Mouse (Mus musculus) left cerebral cortex, postnatal 25 days (tissue): Measurements from ENCODE around the gene Cblc. TPM values are rescaled to one million over a fixed set of nuclear protein-coding genes. Genes with fewer than 3 reads are reported as not detected.

ENCODE experiments used
- DNase-seq, 2 experiments: peaks; one replicate each; pipeline ENCODE4 v3.0.0; 2022; ENCODE audit warnings: low spot score in 2 of 2, mixed read lengths in 1 of 2
- intact Hi-C: fragments of 180-260 bp; cut with DNase I; formaldehyde crosslinking; loops from one replicate; pipeline ENCODE4 v1.15.1; 2025
- total RNA-seq, 2 experiments: library from RNA; stranded (reverse); gene quantifications; 2 replicates each; pipeline ENCODE4 v1.2.3; 2021

The Cblc gene
- not detected for total RNA-seq

DNA sequence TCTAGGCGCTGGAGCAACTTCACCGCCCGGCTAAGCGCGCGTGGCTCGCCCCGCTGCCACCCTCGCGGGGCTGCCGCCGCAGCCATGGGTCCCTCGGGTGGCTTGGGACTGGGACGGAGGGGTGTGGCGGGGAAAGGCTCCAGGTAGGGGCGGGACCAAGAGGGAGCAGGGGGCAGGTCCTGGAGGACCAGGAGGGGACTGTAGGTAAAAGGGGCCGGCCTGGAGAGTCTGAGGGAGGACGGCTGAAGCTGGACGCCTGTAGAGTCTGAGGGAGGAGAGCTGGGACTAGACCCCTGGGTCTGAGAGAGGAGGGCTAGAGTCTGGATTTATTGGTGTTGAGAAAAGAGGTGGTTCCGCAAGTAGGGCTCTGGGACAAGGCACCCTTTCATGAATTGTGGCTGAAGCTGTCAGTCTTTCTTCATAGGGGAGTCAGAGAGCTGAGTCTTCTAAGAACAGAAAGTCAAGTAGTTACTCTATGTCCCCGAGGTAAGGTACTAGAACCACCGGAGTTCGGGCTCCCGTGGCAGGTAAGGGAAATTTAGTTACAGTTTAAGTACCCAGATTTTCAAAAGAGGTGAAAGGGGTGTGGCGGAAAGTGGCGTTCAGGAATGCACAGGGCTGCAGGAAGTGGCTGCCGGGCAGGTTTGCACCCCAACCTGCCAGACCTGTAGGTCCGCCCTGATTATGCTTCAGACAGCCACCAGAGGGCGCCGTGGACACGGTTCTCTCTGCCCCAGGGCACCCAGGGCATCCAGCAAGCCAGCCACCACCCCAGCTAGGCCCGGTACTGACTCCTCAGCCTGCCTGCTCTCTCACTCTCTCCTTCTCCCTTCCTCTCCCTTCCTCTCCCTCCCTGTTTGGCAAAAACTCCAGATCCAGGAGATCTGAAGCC lies at the start of gene Cblc:
Cblc (minus strand) TSS at position 113 of the 892 bp plus-strand sequence.
- intact Hi-C loops, result no loop called here
- DNase-seq, result peak; percentile 26 to 41

DNA sequence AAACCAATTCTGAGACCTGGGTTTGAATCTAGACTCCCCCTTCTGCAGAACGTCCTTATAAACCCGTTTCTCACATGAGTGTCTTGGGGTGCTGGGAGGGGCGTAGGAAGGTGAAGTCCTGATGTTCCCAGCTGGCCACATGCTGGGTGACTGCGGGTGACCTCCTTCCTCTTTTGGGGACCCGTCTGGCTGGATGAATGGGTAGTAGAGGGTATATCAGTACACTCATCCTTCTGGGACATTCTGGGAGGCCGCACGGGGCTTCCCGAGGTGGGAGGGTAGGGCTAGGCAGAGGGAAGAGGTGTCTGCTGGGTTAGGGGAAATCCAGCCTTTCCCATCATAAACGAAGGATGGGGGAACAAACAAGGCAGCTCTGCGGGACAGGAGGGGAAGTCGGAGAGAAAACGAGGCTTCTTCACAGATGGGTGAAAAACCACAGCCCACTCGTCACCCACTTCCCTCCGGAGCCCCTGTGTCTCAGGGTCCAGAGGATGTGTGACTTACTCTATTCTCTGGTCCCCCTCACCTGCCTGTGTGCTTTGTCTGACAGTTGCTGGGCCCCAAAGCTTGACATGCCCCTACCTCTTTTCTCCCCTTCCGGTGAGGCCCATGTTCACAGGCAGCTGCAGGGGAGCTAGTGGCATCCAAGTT lies 48.0 kb upstream of the Cblc start:
- intact Hi-C loops, result no loop called here
- no peak for DNase-seq

DNA sequence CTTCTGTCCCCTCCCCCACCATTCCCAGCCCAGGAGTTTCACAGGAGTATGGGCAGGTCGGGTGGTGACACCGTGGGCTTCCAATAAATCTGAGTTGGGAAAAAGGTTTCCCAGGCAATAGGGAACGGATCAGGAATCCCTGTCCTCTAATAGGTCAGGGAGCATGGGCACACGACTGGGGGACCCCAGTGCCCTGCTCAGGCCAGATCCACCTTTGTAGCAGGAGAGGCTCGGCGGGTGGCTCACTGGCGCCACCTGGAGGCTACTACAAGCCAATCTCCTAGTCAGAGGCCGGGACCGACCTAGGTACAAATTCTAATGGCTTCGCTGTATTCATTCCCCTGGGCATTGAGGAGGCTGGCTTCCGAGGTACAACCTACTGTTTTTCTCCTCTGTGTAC lies 47.0 kb upstream of the Cblc start:
- intact Hi-C loops, result loop anchor here (1.0 kb wide), 1 partner anchor 40 kb away; no protein-coding TSS in a partner anchor

DNA sequence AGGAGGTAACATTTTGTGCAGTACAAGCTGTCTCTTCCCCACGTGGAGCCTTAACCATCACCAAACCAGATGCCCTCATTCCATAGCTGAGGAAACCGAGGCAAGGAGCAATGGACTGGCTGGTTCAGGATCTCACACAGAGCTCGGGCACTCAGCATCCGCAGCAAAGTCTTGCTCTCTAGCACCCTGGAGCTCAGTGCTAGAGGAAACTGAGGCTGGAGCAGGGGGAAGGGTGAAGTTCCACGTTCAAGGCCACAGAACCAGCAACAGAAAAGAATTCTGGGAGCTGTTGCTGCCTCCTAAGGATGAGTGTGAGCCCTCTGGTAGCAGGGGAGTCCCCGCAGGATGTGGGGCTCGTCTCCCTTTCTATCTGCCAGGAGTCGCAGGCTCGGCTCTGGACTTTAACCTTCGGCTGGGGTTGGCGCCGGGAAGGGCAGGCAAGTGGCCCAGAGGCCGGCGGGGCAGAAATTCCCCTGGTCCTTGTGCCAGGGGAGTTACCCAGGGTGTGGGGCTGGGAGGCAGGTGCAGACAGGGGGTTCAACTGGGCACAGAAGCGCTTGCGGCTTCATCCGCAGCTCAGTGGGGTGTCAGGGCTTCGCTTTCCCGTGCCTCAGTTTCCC lies 46.4 kb upstream of the Cblc start:
- intact Hi-C loops, result loop anchor here (1.0 kb wide), 1 partner anchor 40 kb away; no protein-coding TSS in a partner anchor
- no peak for DNase-seq

More for the DNA sequence above, 47.0 kb upstream of the Cblc start:
- DNase-seq, result peak; percentile 56 to 65

DNA sequence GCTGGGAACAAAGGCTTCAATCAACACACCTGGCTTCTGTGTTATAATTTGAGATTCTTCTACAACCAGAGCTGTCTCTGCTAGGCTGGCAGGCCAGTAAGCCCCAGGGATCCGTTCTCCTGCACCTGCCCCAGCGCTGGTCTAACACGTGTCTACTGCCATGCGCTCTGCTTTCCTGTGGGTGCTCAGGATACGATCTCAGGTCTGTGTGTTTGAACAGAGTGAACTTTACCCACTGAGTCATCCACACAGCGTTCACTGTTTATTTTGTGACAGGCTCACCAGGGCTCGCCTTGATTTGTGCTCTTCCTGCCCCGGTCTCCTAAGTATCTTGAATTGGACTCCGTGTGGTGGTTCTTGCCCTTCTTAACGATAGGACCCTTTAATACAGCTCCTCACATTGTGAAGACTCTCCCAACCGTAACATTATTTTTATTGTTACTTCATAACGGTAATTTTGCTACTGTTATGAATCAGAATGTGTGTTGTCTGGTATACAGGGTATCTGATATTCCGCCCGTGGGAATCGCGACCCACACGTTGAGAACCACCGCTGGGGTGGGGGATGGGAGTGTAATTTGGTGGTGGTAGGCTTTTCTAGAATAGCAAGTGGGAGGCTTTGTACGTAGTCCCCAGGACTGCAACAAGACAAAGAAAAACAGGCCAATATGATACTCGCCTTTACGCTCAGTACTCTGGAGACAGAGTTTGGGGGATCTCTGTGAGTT lies 45.2 kb upstream of the Cblc start:
- intact Hi-C loops, result no loop called here
- DNase-seq, result no peak

DNA sequence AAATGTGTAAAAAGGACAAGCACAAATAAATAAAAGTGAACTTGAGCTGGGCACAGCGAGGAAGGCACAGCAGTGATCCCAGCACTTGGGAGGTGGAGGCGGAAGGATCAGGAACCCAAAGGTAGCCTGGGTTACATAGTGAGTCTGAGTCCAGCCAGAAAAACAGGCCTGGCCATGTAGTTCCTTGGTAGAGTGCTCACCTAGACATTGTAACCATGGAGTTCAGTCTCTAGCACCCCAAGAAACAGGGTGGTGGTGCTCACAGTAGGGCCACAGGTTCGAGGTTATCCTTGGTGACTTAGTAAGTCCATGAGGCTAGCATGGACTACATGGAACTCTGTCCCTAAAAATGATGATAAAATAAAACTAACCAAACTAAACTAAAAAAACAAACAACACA lies 44.3 kb upstream of the Cblc start:
- intact Hi-C loops, result no loop called here
- DNase-seq, result no peak

DNA sequence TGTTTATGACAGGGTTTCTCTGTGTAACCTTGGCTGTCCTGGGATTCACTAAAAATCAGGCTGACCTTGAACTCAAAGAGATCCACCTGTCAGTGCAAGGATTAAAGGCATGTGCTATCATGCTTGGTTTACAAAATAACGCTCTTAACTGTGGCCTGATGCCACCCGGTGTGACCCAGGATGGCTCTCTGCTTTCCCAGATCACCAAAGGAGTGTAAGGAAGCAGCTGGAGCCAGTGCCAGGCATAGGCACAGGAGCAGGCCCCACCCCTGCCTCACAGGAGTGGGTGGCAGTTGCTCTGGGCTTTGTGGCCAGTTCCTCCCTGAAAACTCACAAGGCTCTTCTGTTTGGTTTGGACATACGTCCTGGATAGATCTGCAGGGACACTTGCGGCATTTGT lies 43.8 kb upstream of the Cblc start:
- DNase-seq, result no peak
- intact Hi-C loops, result no loop called here

DNA sequence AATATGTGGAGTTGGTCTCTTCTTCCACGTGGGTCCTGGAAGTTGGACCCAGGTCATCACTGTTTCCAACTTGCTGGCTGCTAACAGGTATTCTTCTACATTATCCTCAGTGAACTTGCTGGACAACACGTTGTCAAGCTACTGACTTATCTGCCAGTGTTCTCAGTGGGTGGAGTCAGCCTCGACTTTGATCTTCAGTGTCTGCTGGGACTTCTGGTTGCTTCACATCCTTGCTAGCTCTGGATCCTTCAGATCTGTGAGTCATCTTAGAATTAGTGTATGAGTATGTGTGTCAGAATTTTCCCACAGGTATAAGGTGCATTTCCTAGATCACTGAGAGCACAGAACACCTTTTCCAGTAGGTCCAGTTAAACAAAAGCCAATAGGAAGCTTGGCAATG lies 40.2 kb upstream of the Cblc start:
- no peak for DNase-seq
- intact Hi-C loops, result no loop called here

DNA sequence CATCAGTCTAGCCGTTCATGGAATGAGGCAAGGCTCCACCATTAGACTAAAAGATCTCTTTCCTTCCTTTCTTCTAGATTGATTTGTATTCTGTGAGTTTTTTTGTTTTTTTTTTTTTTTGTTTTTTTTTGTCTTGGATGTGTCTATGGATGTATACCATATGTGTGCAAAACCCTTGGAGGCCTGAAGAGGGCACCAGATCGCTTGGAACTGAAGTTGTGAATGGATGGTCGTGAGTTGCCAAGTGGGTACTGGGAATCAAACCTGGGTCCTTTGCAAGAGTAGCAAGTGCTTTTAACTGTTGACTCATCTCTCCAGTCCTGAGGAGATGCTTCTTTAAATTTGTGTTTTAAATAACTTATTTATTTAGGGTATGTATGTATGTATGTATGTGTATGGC lies 37.4 kb upstream of the Cblc start:
- DNase-seq, result no peak

DNA sequence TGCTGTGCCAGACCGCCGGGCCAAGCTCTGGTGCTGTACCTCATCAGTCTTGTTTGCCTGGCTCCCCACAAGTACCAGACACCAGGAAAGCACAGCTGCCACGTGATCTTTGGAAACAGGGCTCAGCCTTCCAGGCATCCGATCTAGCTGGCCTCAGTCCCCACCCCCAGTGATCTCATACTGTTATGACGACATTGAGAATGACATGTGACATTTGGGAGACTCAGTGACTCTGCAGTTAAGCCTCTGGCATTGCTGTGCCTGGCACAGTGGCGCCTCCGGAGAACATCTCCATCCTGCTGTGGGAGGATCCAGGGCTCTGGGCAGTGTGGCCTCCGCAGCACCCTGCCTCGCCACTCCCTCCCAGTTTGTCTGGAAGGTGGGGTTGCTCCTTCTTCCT lies 35.2 kb upstream of the Cblc start:
- DNase-seq, result no peak
- intact Hi-C loops, result no loop called here

More for the DNA sequence above, 37.4 kb upstream of the Cblc start:
- intact Hi-C loops, result no loop called here

DNA sequence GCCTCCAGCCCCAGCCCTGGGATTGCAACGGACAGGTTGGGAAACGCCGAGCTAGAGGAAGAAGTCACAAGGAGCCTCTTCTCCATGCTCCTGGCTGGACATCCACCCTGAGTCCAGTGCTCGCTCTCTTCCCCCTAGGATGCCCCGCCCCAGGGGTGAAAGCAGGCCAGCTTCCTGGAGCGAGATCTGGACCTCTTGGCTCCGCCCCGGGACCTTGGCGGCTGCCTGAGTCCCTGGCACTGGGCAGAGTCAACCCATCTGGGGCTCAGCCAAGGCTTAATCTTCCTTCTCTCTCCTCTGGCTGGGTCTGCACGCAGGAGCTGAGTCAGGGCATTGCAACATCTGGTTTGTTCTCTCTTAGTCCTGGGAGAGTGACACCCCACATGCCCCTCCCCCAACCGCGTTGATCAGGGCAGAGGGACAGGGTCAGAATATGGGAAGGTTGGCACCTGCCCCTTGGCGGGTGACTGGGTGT lies 34.1 kb upstream of the Cblc start:
- intact Hi-C loops, result no loop called here
- DNase-seq, result peak in 1 of 2 experiments; percentile 37

DNA sequence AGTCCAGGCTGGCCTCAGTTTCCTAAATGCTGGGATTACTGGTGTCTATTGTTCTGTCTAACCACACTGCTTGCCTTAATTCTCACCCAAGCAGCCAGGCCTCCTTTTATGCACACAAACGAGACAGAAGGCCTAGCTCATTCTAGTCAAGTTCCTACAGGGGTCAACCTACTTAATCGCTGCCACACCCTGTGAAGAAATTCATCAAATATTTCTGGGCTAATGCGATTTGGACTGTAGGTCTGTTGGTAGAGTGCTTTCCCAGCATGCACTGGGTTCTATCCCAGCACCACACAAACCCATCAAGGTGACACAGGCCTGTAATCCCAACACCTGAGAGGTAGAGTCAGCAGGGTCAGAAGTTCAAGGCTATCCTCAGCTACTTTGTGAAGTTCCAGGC lies 33.1 kb upstream of the Cblc start:
- no peak for DNase-seq
- intact Hi-C loops, result no loop called here

DNA sequence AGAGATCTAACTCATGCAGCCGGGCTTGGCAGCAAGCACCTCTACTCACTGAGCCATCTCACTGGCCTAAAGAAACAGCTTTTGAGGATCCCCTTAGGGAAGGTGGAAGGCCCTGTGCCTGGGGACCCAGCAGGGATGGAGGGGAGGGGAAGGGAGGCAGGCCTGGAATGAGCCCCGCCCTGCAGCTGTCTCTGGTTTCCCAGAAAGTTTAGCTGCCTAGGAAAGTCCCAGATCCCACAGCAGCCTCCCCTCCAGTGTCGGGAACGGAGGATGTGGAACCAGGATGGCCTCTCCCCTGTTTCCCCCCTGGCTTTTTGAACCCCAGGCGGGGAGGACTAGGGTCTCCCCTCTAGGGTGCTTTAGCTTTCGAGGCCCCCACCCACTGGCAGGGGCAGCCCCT lies 30.1 kb upstream of the Cblc start:
- intact Hi-C loops, result no loop called here

DNA sequence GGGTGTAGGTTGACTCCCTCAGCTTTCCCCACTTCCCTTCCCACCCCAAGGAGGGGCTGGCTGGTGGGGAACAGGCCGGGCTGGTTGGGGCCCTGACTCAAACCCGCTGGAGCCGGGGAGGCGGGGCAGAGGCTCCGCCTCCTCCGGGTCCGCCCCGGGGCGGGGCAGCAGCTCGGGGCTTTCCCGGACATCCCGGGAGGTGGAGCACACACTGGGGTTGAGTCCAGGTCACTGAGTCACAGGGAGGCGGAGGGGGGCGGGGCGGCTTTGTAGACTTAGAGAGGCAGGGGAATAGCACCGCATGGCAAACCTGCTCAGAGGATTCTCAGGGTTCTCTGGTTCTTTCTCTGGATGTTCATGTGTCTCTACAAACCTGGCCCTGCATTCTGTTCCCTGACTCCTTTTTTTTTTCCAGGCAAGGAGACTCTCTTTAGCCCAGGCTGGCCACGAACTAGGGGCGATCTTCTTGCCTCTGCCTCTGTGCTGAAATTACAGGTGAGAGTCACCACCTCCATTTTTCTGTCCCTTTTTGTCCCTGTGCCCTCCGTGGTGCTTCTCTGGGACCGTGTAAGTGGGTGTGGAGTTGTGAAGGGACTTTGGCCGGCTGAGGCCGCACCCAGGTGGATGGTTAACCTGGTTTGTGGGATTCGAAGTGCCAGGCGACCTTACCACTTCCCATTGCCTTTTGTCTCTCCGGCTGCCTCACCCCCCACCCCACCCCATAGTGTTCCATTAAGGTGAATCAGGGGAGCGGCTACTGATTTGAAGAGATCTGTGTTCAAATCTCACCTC lies 27.8 kb upstream of the Cblc start:
- intact Hi-C loops, result no loop called here
- DNase-seq, result no peak

More for the DNA sequence above, 30.1 kb upstream of the Cblc start:
- no peak for DNase-seq

DNA sequence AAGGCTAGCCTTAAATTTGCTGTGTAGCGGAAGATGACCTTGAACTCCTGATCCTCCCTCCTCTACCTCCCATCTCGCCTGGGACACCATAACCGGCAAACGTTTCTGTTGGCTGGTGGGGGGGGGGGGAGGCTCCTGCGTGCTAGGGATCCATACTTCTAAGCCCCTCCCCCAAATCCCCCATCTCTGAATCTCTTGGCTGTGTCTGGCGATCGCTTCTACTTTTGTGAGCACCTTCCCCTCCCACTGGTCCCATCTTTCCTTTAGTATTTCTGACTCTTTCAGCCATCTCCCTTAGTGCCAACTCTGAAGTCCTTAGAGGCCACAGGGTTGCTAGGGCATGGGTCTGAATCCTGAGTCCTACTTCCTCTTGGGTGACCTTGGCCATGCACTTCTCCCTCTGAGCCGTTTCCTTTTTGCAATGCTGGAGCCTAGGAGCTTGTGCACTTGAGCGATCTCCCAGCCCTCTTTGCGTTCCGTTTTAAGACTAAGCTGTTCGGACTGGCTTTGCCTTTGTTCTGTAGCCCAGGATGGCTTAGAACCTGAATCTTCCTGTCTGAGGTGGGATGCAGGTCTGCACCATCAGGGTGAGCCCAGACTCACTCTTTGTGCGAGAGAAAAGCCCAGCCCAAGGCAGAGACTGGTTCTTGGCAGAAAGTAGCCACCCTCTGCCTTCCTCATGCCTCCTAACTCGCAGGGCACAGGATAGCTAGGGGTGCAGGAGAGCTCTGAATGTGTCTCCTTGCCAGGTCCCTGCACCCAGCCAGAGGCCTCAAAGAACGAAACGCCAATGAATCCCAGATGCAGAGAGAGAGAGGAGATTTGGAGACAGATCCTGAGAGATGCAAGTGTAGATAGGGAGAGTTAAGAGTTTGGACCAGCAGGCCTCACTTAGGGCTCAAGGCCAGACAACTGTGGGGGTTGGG lies 26.9 kb upstream of the Cblc start:
- DNase-seq, result no peak
- intact Hi-C loops, result no loop called here

DNA sequence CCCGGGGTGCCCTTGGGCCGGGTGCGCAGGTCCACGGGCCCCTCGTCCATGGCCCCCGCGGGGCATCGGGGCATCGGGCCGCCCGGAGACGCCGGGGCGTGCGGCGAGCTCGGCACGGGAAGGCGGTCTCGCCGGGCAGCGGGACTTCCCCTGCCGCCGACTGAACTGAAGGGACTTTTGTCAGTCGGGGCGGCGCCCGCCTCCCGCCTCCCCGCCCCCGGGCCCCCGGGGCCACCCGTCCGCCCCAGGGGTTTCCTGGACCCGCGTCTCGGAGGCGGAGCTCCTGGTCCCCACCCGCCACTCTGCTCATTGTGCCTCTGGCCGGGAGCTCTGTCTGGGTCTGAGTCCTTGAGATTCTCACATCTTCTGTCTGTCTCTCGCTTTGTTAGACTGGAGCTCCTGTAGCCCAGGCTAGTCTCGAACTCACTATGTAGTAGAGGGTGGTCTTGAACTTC lies 26.0 kb upstream of the Cblc start, which contains the start of gene Bcl3:
Bcl3 (minus strand) TSS at position 167 of the 455 bp plus-strand sequence.
- intact Hi-C loops, result no loop called here
- DNase-seq, result no peak

DNA sequence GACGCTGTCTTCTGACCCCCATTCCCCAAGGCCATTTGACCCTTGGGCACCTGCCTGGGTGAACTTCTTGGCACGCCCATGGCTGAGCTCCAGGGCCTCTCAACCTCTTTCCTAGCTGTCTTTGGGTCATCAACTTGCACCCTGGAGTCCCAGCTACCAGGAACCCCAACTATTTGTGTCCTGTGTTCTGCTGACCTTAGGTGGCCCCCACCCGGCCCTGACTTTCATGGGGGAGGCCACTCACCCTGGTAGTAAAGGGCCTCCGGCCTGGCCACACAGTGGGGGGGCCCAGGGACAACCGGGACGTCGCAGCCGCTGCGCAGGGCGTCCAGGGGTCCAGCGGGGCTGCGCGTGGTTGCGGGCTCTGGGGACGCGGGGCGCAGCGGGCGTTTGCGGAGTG lies 25.6 kb upstream of the Cblc start:
- intact Hi-C loops, result no loop called here

DNA sequence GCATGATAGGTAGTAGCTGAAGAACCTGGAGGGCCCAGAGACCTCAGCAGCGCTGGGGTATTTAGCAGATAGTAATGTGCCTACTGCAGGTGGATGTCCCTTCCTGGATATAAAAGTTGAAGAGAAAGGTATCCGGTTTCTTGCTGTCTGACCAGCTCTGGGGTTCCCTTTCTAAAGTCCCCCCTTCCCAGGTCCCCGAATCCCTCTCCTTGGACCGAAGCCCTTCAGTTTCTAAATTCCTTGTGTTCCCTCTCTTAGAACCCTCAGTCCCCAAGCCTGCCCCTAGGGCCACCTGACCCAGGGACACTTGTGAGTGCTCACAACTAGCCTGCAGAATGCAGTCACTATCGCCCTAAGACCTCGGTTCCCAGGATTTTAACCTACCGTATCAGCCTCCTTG lies 25.0 kb upstream of the Cblc start:
- intact Hi-C loops, result no loop called here
- DNase-seq, result no peak

More for the DNA sequence above, 25.6 kb upstream of the Cblc start:
- no peak for DNase-seq
